Mouse (Mus musculus) kidney, adult 2 months (tissue): ENCODE measurements around the gene Tenm3.

Experiments used
- CTCF ChIP-seq: fragments of 200-500 bp; conservative IDR thresholded peaks from 2 replicates; pipeline ENCODE4 v1.5.1; 2011; ENCODE audit warnings: low read depth, mild to moderate bottlenecking, control low read depth, low read length, moderate library complexity, mixed read lengths; ENCODE audit not compliant: insufficient read depth, insufficient read length
- POLR2A ChIP-seq: fragments of 200-500 bp; IDR thresholded peaks from one replicate; pipeline ENCODE4 v1.6.1; 2011; ENCODE audit warnings: low read depth, low read length, control low read depth

DNA sequence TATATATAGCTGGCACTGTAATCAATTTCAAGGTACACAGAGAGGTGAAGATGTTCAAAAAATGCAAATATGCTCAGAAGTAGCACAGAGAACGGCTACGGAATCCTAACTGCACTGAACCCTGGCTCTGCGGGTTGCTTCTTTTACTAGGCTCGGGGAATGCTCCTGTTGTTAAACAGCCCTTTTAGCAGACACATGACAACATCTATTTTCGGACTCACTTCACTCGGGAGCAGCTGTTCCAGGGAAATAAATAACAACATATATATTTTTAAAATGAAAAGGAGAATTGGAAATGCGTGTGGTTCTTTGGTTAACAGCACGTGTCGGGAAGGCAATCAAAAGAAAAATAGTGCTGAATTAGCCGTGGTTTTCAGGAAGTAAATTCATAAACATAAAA, 457.9 kb downstream of the Tenm3 start:
- TF ChIP-seq POLR2A, result no peak
- TF ChIP-seq CTCF, result no peak
